Comparison of ENCODE assay signal across 8 mouse cellular contexts in genomic region chr4:142165835-142166701, GRCm38 (mm10).
DNase-seq lines count a peak whose midpoint lies in the region; ATAC-seq and TF ChIP-seq lines count a peak whose summit lies in the region.
"Had no signal": no experiment of that assay in that cellular context is flagged by ENCODE, and none has a peak within 500 bp of the region (broad histone marks: within the 10 kb centered on the region; RNA-seq: fewer than 3 reads in every experiment).

No protein-coding gene starts in this region.

- no peak for TF ChIP-seq RAD21 in CH12.LX (IDR thresholded peaks at IDR 0.05; ENCODE audit: low read depth, low read length)

- H3K79me2 ChIP-seq in CH12.LX (replicated peaks; ENCODE audit: control insufficient read depth, extremely low read depth, insufficient read depth, poor library complexity, severe bottlenecking) = no peaks in the 10 kb centered on the region

- peak; percentile 54 for ATAC-seq in granulocyte monocyte progenitor cell, adult 5-6 weeks (replicated peaks; ENCODE audit: poor library complexity, severe bottlenecking)
- no peak for ATAC-seq in kidney, embryonic 14.5 days (ENCODE audit: low FRiP score, low TSS enrichment)
- peak; percentile 78 for ATAC-seq in lung, postnatal 0 days

- peak overlapping the region; percentile 50; the same call in 1 of the 2 replicates for H3K4me2 ChIP-seq in CH12.LX (ENCODE audit: insufficient read depth, low read depth, poor library complexity, severe bottlenecking)
- no peak overlapping the region for H3K4me2 ChIP-seq in kidney, embryonic 14.5 days (replicated peaks; ENCODE audit: low read depth, low read length)
- no peak overlapping the region for H3K4me2 ChIP-seq in lung, postnatal 0 days (replicated peaks; ENCODE audit: low read depth, low read length)
- H3K4me2 ChIP-seq: embryonic facial prominence, embryonic 15.5 days had no signal

- peak; percentile 40 for TF ChIP-seq POLR2A in CH12.LX (IDR thresholded peaks at IDR 0.05; ENCODE audit: low read depth, low read length)

- peak overlapping the region; percentile 39; the same call in 1 of the 2 replicates for H3K9ac ChIP-seq in CH12.LX (ENCODE audit: insufficient read depth, low read depth)
- peak overlapping the region; percentile 12; the same call in 1 of the 2 replicates for H3K9ac ChIP-seq in kidney, embryonic 14.5 days (ENCODE audit: low read depth, low read length)
- no peak overlapping the region for H3K9ac ChIP-seq in lung, postnatal 0 days (replicated peaks; ENCODE audit: low read depth)
- H3K9ac ChIP-seq: embryonic facial prominence, embryonic 15.5 days had no signal

- dilution Hi-C loops in CH12.LX (cut with MboI; ENCODE audit: extremely low pct_ligation_motif_present, extremely low pct_unique_long_range_greater_than_20kb, low sequenced_read_pairs) = no loop called here

- WGBS in kidney, embryonic 14.5 days = 16% methylated on average over 18 of the region's 18 CpGs
- WGBS in lung, postnatal 0 days = 30% methylated on average over 18 of the region's 18 CpGs

- peak overlapping the region; percentile 89 for H3K27ac ChIP-seq in CH12.LX (ENCODE audit: insufficient read depth, low read depth)
- peak overlapping the region; percentile 47; the same call in 1 of the 2 replicates for H3K27ac ChIP-seq in kidney, embryonic 14.5 days (ENCODE audit: low read depth, low read length)
- H3K27ac ChIP-seq in lung, postnatal 0 days (ENCODE audit: low read length) = 0 out of 2 replicates have a peak overlapping the region, but pooled peaks have one; percentile 38
- H3K27ac ChIP-seq: embryonic facial prominence, embryonic 15.5 days had no signal

- H3K36me3 ChIP-seq in CH12.LX (replicated peaks in 1 of 2; ENCODE audit: control insufficient read depth in 1 of 2, insufficient read depth in 1 of 2, low read length in 1 of 2) = peaks cover 0 to 17% of the 10 kb centered on the region in 2 experiments
- H3K36me3 ChIP-seq in kidney, embryonic 14.5 days (ENCODE audit: control insufficient read depth, insufficient read depth, low read length) = no peaks in the 10 kb centered on the region
- no peaks in the 10 kb centered on the region for H3K36me3 ChIP-seq in lung, postnatal 0 days (ENCODE audit: insufficient read depth, low read length)
- H3K36me3 ChIP-seq: embryonic facial prominence, embryonic 15.5 days had no signal

- TF ChIP-seq EP300 in CH12.LX (IDR thresholded peaks at IDR 0.05; ENCODE audit: low read length) = no peak
- TF ChIP-seq EP300 in lung, postnatal 0 days (IDR thresholded peaks at IDR 0.05) = peak; percentile 77

- H3K9me3 ChIP-seq in CH12.LX (replicated peaks; ENCODE audit: low read length) = peaks cover 12% of the 10 kb centered on the region
- peaks cover 10% of the 10 kb centered on the region; the same call in 1 of the 2 replicates for H3K9me3 ChIP-seq in kidney, embryonic 14.5 days (ENCODE audit: control insufficient read depth, low read length)
- H3K9me3 ChIP-seq in lung, postnatal 0 days (ENCODE audit: low read length) = no peaks in the 10 kb centered on the region
- H3K9me3 ChIP-seq: embryonic facial prominence, embryonic 15.5 days had no signal

- peak; percentile 83 for DNase-seq in CH12.LX (ENCODE audit: extremely low read depth)
- peak; percentile 51 for DNase-seq in Muller cell, postnatal 12 days (ENCODE audit: inconsistent ontology term)
- DNase-seq in lung, postnatal 0 days (ENCODE audit: low spot score) = peak; percentile 64
- no peak for DNase-seq in left cerebral cortex, postnatal 14 days (ENCODE audit: low spot score in 2 of 2)
- DNase-seq in urinary bladder, postnatal 25 days (ENCODE audit: low spot score) = no peak

- H3K27me3 ChIP-seq in CH12.LX (replicated peaks) = no peaks in the 10 kb centered on the region
- H3K27me3 ChIP-seq in kidney, embryonic 14.5 days (ENCODE audit: control insufficient read depth, insufficient read depth, low read length) = no peaks in the 10 kb centered on the region
- H3K27me3 ChIP-seq in lung, postnatal 0 days (replicated peaks; ENCODE audit: insufficient read depth, low read length) = no peaks in the 10 kb centered on the region
- H3K27me3 ChIP-seq: embryonic facial prominence, embryonic 15.5 days had no signal

- intact Hi-C loops in left cerebral cortex, postnatal 14 days (cut with DNase I) = no loop called here

- H3K4me1 ChIP-seq in CH12.LX (ENCODE audit: control insufficient read depth in 1 of 2, insufficient read depth in 2 of 2) = peaks cover 34 to 68% of the 10 kb centered on the region in 2 experiments
- H3K4me1 ChIP-seq in kidney, embryonic 14.5 days (ENCODE audit: control insufficient read depth, insufficient read depth, low read length) = peaks cover 27% of the 10 kb centered on the region
- H3K4me1 ChIP-seq in lung, postnatal 0 days (ENCODE audit: insufficient read depth, low read depth, low read length) = no peaks in the 10 kb centered on the region

- H3K4me3 ChIP-seq in CH12.LX (replicated peaks in 1 of 3; ENCODE audit: low read depth in 2 of 3, low read length in 2 of 3, poor library complexity in 1 of 3) = peak overlapping the region in 1 of 3 experiments; percentile 12
- H3K4me3 ChIP-seq in kidney, embryonic 14.5 days (ENCODE audit: low read length) = no peak overlapping the region
- H3K4me3 ChIP-seq in lung, postnatal 0 days (ENCODE audit: low read depth, low read length) = no peak overlapping the region
- H3K4me3 ChIP-seq: embryonic facial prominence, embryonic 15.5 days had no signal

- in situ Hi-C loops in CH12.LX (cut with MboI; ENCODE audit: low pct_ligation_motif_present, low pct_unique_long_range_greater_than_20kb, low sequenced_read_pairs) = loop anchor here (25.0 kb wide), 2 partner anchors 246 to 1071 kb away; no protein-coding TSS in a partner anchor

- no peak for TF ChIP-seq CTCF in CH12.LX (conservative IDR thresholded peaks at IDR 0.05 in 1 of 2, IDR thresholded peaks at IDR 0.05 in 1 of 2; ENCODE audit: low read depth in 2 of 2, low read length in 2 of 2)
- no peak for TF ChIP-seq CTCF in lung, postnatal 0 days (IDR thresholded peaks at IDR 0.05)

TF ChIP-seq in CH12.LX, 34 proteins besides CTCF, POLR2A, EP300 and RAD21:
- TF ChIP-seq JUN (IDR thresholded peaks at IDR 0.05; ENCODE audit: insufficient read depth, low read depth, low read length) (no peak), ZMIZ1 (IDR thresholded peaks at IDR 0.05; ENCODE audit: low read depth, low read length) (no peak), IRF4 (IDR thresholded peaks at IDR 0.05; ENCODE audit: low read depth, low read length) (0 out of 2 replicates have a peak, but pooled peaks have one; percentile 17), MXI1 (IDR thresholded peaks at IDR 0.05; ENCODE audit: low read depth, low read length) (no peak), MAFK (IDR thresholded peaks at IDR 0.05; ENCODE audit: insufficient replicate concordance, low read length) (no peak), HCFC1 (IDR thresholded peaks at IDR 0.05; ENCODE audit: low read depth, low read length) (peak; percentile 20; the same call in 1 of the 2 replicates), SMC3 (IDR thresholded peaks at IDR 0.05; ENCODE audit: low read depth, low read length) (no peak), ZKSCAN1 (IDR thresholded peaks at IDR 0.05; ENCODE audit: borderline replicate concordance, low read depth, low read length) (no peak), UBTF (IDR thresholded peaks at IDR 0.05; ENCODE audit: low read depth, low read length) (no peak), MEF2A (IDR thresholded peaks at IDR 0.05; ENCODE audit: borderline replicate concordance, low read depth, low read length) (peak; percentile 46; the same call in 1 of the 2 replicates), GABPA (IDR thresholded peaks at IDR 0.05; ENCODE audit: insufficient replicate concordance, low read depth, low read length) (no peak), POLR2AphosphoS2 (IDR thresholded peaks at IDR 0.05; ENCODE audit: low read depth, low read length) (no peak), TBP (conservative IDR thresholded peaks at IDR 0.05; ENCODE audit: low read depth, low read length) (peak; percentile 97), MAZ (IDR thresholded peaks at IDR 0.05; ENCODE audit: low read depth, low read length) (0 out of 2 replicates have a peak, but pooled peaks have one; percentile 66), NRF1 (IDR thresholded peaks at IDR 0.05; ENCODE audit: low read depth, low read length) (no peak), CHD1 (IDR thresholded peaks at IDR 0.05; ENCODE audit: low read depth, low read length) (no peak), PAX5 (IDR thresholded peaks at IDR 0.05; ENCODE audit: low read length) (no peak), ETS1 (conservative IDR thresholded peaks at IDR 0.05; ENCODE audit: low read depth, low read length) (peak; percentile 5; the same call in 1 of the 2 replicates), NELFE (IDR thresholded peaks at IDR 0.05; ENCODE audit: low read depth, low read length) (peak; percentile 49; the same call in 1 of the 2 replicates), TCF12 (IDR thresholded peaks at IDR 0.05; ENCODE audit: low read depth, low read length) (no peak; the same call in 1 of the 2 replicates), USF2 (conservative IDR thresholded peaks at IDR 0.05; ENCODE audit: low read depth, low read length) (no peak), BHLHE40 (IDR thresholded peaks at IDR 0.05; ENCODE audit: low read depth, low read length) (peak; percentile 1; the same call in 1 of the 2 replicates), CHD2 (IDR thresholded peaks at IDR 0.05; ENCODE audit: low read length) (peak; percentile 97), E2F4 (IDR thresholded peaks at IDR 0.05; ENCODE audit: insufficient replicate concordance, low read depth, low read length) (no peak), MYC (IDR thresholded peaks at IDR 0.05; ENCODE audit: low read depth, low read length) (0 out of 2 replicates have a peak, but pooled peaks have one; percentile 9), ZC3H11A (IDR thresholded peaks at IDR 0.05; ENCODE audit: low read depth, low read length) (no peak), ELF1 (IDR thresholded peaks at IDR 0.05; ENCODE audit: low read depth, low read length) (peak; percentile 75)

Comparison
In these comparisons a context has a peak if more than half of its experiments do, and no peak if none do; other contexts are left out.
1. DNase-seq: peak in CH12.LX (single experiment), Muller cell, postnatal 12 days (single experiment) and lung, postnatal 0 days (single experiment); none in left cerebral cortex, postnatal 14 days (0 of 2) and urinary bladder, postnatal 25 days (single experiment).
2. H3K27ac ChIP-seq: peak in every context shown above with its lines; median percentile 89 in CH12.LX; 47 in kidney, embryonic 14.5 days; 38 in lung, postnatal 0 days.